Mouse (Mus musculus) intestine, embryonic 16.5 days (tissue): ENCODE results near the gene Serinc3. TPM values are rescaled to one million over a fixed set of nuclear protein-coding genes. Genes with fewer than 3 reads are reported as not detected.
A peak's percentile ranks its signal among the peaks of the same experiment; 100 is the strongest.
"Not testable (repeated sequence)": the region's sequence is repeated elsewhere in the genome, so short reads cannot be mapped to it uniquely, and the experiment has no call there.

Experiments used
- ATAC-seq: fragments of 200-750 bp; cut with Nextera tagmentation; 2 replicates; pipeline ENCODE4 v1.8.0; 2017; ENCODE audit warnings: moderate TSS enrichment, moderate library complexity
- H3K27ac ChIP-seq: fragments of 300-500 bp; sonication (generic); 2 replicates; pipeline ENCODE4 v1.5.1; 2014; ENCODE audit warnings: mild to moderate bottlenecking, low read length
- H3K27me3 ChIP-seq: fragments of 300-500 bp; sonication (generic); replicated peaks from 2 replicates; pipeline ENCODE4 v1.6.1; 2014; ENCODE audit warnings: low read length, control low read depth, mixed read lengths; ENCODE audit not compliant: control insufficient read depth, insufficient read depth
- H3K36me3 ChIP-seq: fragments of 300-500 bp; sonication (generic); 2 replicates; pipeline ENCODE4 v1.6.1; 2014; ENCODE audit warnings: low read length, control low read depth; ENCODE audit not compliant: control insufficient read depth, insufficient read depth
- H3K4me1 ChIP-seq: fragments of 300-500 bp; sonication (generic); 2 replicates; pipeline ENCODE4 v1.6.1; 2014; ENCODE audit warnings: low read length, control low read depth, mixed read lengths; ENCODE audit not compliant: control insufficient read depth, insufficient read depth
- H3K4me2 ChIP-seq: fragments of 300-500 bp; sonication (generic); 2 replicates; pipeline ENCODE4 v1.6.1; 2014; ENCODE audit warnings: low read depth, low read length, control low read depth
- H3K4me3 ChIP-seq: fragments of 300-500 bp; sonication (generic); 2 replicates; pipeline ENCODE4 v1.5.1; 2014; ENCODE audit warnings: mild to moderate bottlenecking, low read length
- H3K9ac ChIP-seq: fragments of 300-500 bp; sonication (generic); 2 replicates; pipeline ENCODE4 v1.6.1; 2014; ENCODE audit warnings: low read depth, low read length
- H3K9me3 ChIP-seq: fragments of 300-500 bp; sonication (generic); 2 replicates; pipeline ENCODE4 v1.6.1; 2016; ENCODE audit warnings: low read length, control low read depth; ENCODE audit not compliant: control insufficient read depth
- WGBS: fragments of 180-500 bp; shearing (Covaris S2); extraction: QIAGEN DNeasy Blood & Tissue Kit; methylation state at CpG from one replicate; pipeline ENCODE4 v1.1.7; 2014; 5-methylcytosine and 5-hydroxymethylcytosine counted together
- polyA plus RNA-seq: library from polyadenylated mRNA; unstranded; fragments of >200 nt; fragmentation: Nextera tagmentation; extraction: Ambion mirVana; gene quantifications from 2 replicates; pipeline ENCODE4 v1.2.1, GENCODE M21; 2015

The Serinc3 gene
- 55.4 and 57.1 TPM in 2 replicates for polyA plus RNA-seq

GRCm38 (mm10) chr2:163644575-163645385, at the start of gene Serinc3:
Gene Serinc3, minus strand, starts transcription at chr2:163645131.
- Histone ChIP-seq H3K4me1 (peaks cover 33% of the 10 kb centered on the region), H3K27me3 (no peaks in the 10 kb centered on the region), H3K27ac (peak within 1 kb of the TSS; percentile 100), H3K4me3 (peak within 1 kb of the TSS; percentile 94), H3K4me2 (peak within 1 kb of the TSS; percentile 73), H3K36me3 (no peaks in the 10 kb centered on the region), H3K9me3 (no peaks in the 10 kb centered on the region), H3K9ac (peak within 1 kb of the TSS; percentile 98)
- peak; percentile 96 for ATAC-seq
- WGBS = under 1% methylated on average over 74 of the region's 74 CpGs

GRCm38 (mm10) chr2:163693716-163694314, 48.9 kb upstream of the Serinc3 start:
- no peaks in the 10 kb centered on the region for H3K36me3 ChIP-seq
- no peaks in the 10 kb centered on the region for H3K9me3 ChIP-seq
- ATAC-seq = no peak
- peaks cover 29% of the 10 kb centered on the region for H3K4me1 ChIP-seq
- H3K27ac ChIP-seq = peak overlapping the region; percentile 61
- WGBS = 52% methylated on average over 9 of the region's 9 CpGs
- peak overlapping the region; percentile 11; the same call in 1 of the 2 replicates for H3K4me3 ChIP-seq
- H3K27me3 ChIP-seq = no peaks in the 10 kb centered on the region
- no peak overlapping the region for H3K4me2 ChIP-seq
- H3K9ac ChIP-seq = peak overlapping the region; percentile 50

- Histone ChIP-seq H3K27me3 (no peaks in the 10 kb centered on the region), H3K36me3 (no peaks in the 10 kb centered on the region), H3K4me3 (no peak overlapping the region), H3K9ac (peak overlapping the region; percentile 50; the same call in 1 of the 2 replicates), H3K27ac (peak overlapping the region; percentile 61), H3K4me2 (no peak overlapping the region), H3K4me1 (peaks cover 29% of the 10 kb centered on the region), H3K9me3 (no peaks in the 10 kb centered on the region)
- ATAC-seq = no peak
- WGBS = 63% methylated on average over 3 of the region's 3 CpGs
Measured at GRCm38 (mm10) chr2:163692873-163693612, 48.1 kb upstream of the Serinc3 start.

DNA sequence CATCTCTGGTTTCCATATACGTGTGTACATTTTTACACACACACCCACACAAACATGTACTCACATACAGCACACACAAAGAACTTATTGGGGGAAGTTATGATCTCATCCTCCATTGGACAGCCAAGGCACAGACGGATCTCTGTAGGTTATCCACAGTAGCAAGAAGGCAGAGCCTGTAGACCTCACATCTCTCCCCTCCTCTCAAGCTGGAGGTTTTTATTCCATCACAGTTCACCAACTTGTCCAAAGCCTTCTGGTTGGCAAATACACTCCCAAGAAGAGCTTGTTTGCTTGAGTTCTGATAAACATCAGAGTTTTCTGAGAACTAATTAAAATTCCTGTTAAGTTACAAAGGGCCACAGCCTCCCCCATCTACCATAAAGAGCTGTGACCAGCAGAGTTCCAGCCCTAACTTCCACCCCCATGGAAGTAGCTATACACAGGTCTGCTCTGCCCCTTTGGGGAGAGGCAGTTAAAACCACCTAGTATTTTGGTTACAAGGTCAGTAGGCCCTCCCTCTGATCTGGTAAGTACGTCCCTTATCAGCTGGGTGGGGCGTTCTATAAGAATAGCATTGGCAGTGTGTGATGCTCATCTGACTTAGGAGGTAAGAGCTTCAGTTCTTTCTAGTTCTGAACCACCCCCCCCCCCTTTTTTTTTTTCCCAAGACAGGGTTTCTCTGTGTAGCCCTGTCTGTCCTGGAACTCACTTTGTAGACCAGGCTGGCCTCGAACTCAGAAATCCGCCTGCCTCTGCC, 47.1 kb upstream of the Serinc3 start:
- no peak for ATAC-seq
- Histone ChIP-seq H3K4me3 (no peak overlapping the region), H3K9me3 (no peaks in the 10 kb centered on the region), H3K27me3 (no peaks in the 10 kb centered on the region), H3K4me1 (peaks cover 30% of the 10 kb centered on the region), H3K27ac (no peak overlapping the region), H3K4me2 (no peak overlapping the region), H3K9ac (no peak overlapping the region), H3K36me3 (no peaks in the 10 kb centered on the region)
- WGBS = 81% methylated on average over 6 of the region's 6 CpGs

DNA sequence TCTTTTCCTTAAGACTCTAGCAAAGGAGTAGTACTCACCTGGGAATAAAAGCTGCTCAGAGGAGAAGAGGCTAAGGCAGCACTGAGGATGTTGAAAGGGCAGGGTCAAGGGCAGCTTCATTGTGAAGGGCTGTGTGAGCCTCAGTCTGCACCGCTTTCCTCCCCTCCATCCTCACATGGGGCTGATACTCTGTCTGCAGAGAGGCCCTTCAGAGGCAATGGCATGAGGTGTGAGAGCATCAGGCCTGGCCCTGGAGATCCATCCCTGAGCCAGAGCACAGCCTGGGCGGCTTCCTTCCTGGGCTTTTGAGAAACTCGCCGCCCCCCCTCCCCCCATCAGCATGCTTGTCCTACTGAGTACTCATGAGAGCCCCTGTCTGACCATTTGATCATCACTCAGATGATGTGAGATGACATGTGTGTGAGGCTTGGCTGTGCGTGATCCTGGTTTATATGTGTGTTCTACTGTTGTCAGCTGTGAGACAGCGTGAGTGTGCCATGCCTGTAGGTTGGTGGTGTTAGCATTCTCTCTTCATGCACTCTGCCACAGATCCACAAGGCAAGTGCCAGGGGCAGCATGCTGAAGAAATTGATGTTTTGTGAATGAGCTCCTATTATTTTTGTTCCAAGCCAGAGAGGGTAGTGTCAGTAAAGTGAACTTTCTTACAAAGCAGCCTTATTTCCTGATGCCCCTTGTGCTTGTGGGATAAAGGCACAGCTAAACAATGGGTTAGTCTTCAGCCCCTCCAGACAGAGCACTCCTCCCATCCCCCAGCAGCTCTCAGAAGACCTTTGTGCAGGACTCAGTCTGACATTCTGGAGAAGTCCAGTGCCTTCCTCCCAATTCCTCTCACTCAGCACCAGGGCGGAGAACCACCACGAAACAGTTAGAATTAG, 45.7 kb upstream of the Serinc3 start:
- Histone ChIP-seq H3K9ac (no peak overlapping the region), H3K9me3 (no peaks in the 10 kb centered on the region), H3K4me3 (no peak overlapping the region), H3K27me3 (no peaks in the 10 kb centered on the region), H3K4me1 (peaks cover 39% of the 10 kb centered on the region), H3K4me2 (no peak overlapping the region), H3K36me3 (no peaks in the 10 kb centered on the region), H3K27ac (no peak overlapping the region)
- 0 out of 2 replicates have a peak, but pooled peaks have one; percentile 13 for ATAC-seq
- 80% methylated on average over 8 of the region's 8 CpGs for WGBS

- Histone ChIP-seq H3K27ac (no peak overlapping the region), H3K36me3 (no peaks in the 10 kb centered on the region), H3K9ac (no peak overlapping the region), H3K4me2 (no peak overlapping the region), H3K4me1 (peaks cover 47% of the 10 kb centered on the region), H3K9me3 (no peaks in the 10 kb centered on the region), H3K27me3 (no peaks in the 10 kb centered on the region), H3K4me3 (no peak overlapping the region)
- no peak for ATAC-seq
- WGBS = 74% methylated on average over 3 of the region's 3 CpGs
Measured at GRCm38 (mm10) chr2:163689771-163690170, 44.8 kb upstream of the Serinc3 start.

DNA sequence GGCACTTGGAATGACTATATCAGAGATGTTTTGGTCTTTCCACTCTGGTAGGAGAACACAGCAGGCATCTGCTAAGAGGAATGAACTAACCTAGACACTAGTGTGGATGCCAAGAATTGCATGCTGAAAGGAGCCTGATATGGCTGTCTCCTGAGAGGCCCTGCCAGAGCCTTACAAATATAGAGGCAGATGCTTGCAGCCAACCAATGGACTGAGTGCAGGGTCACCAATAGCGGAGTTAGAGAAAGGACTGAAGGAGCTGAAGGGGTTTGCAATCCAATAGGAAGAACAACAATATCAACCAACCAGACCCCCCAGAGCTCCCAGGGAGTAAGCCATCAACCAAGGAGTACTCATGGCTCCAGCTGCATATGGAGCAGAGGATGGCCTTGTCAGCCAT, 43.4 kb upstream of the Serinc3 start:
- H3K9ac ChIP-seq, H3K9me3 ChIP-seq, H3K4me3 ChIP-seq, H3K4me2 ChIP-seq, H3K27me3 ChIP-seq, H3K27ac ChIP-seq, ATAC-seq, H3K36me3 ChIP-seq: not testable (repeated sequence)
- WGBS = 100% methylated on average over 1 of the region's 1 CpGs
- H3K4me1 ChIP-seq = peaks cover 40% of the 10 kb centered on the region

DNA sequence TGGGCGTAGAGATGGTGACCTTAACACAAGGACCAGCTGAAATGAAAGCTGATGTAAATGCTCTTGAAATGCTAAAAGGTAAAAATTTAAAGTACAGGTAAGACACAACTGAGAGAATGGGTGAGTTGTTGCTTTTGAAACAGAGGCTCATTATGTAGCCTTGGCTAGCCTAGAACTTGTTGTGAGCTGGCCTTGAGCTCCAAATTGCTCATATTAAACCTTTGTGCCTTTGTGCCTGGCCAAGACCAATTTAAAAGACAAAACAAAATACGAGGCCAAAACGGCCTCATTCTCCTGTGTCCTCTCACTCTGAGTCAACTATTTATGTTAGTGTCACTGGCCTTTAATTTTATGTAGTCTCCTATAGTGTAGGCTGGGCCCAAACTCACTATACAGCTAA, 42.0 kb upstream of the Serinc3 start:
- Histone ChIP-seq H3K36me3 (no peaks in the 10 kb centered on the region), H3K27ac (no peak overlapping the region)

More for the DNA sequence above, 42.0 kb upstream of the Serinc3 start:
- H3K4me1 ChIP-seq = peaks cover 42% of the 10 kb centered on the region
- WGBS = 60% methylated on average over 3 of the region's 3 CpGs
- no peak overlapping the region for H3K9ac ChIP-seq
- no peak overlapping the region for H3K4me3 ChIP-seq
- no peaks in the 10 kb centered on the region for H3K9me3 ChIP-seq
- no peaks in the 10 kb centered on the region for H3K27me3 ChIP-seq
- no peak for ATAC-seq
- no peak overlapping the region for H3K4me2 ChIP-seq
